Mouse (Mus musculus) thymus, postnatal 0 days (tissue): ENCODE measurements around the gene Vmn1r229. TPM values are rescaled to one million over a fixed set of nuclear protein-coding genes. Genes with fewer than 3 reads are reported as not detected.

ENCODE experiments used
- DNase-seq: peaks from one replicate; pipeline ENCODE4 v3.0.0-alpha.2; 2015; ENCODE audit warnings: low spot score
- polyA plus RNA-seq: library from polyadenylated mRNA; unstranded; fragments of >200 nt; fragmentation: Nextera tagmentation; extraction: Ambion mirVana; gene quantifications from 2 replicates; pipeline ENCODE4 v1.2.1, GENCODE M21; 2015

The Vmn1r229 gene
- polyA plus RNA-seq, result not detected in 2 replicates

- no peak for DNase-seq
These were observed at the start of gene Vmn1r229 for GRCm38 (mm10) chr17:20811255-20811654. Vmn1r229 (plus strand) TSS chr17:20811555.

- DNase-seq, result no peak
These were observed 25.3 kb upstream of the Vmn1r229 start, which contains the start of gene Vmn1r228 for GRCm38 (mm10) chr17:20786057-20786456. Vmn1r228 (minus strand) TSS chr17:20786157.

- DNase-seq, result no peak
These were observed 28.8 kb downstream of the Vmn1r229 start, which contains the start of gene Vmn1r230 for GRCm38 (mm10) chr17:20840144-20840543. Vmn1r230 (plus strand) TSS chr17:20840444.

Other genes with a start within 250 kb of the Vmn1r229 start
- not detected in 2 replicates for gene Vmn2r109, start 246.8 kb upstream of the Vmn1r229 start, polyA plus RNA-seq
- 0.03 and 0.04 TPM in 2 replicates for gene Vmn2r110, start 215.1 kb upstream of the Vmn1r229 start, polyA plus RNA-seq
- not detected in 2 replicates for gene Fpr-rs3, start 186.7 kb upstream of the Vmn1r229 start, polyA plus RNA-seq
- gene Vmn1r226, start 128.7 kb upstream of the Vmn1r229 start, polyA plus RNA-seq, result not detected in 2 replicates
- gene Vmn1r227, start 81.7 kb upstream of the Vmn1r229 start, polyA plus RNA-seq, result not detected in 2 replicates
- gene Vmn1r228, start 25.4 kb upstream of the Vmn1r229 start, polyA plus RNA-seq, result not detected in 2 replicates
- gene Vmn1r230, start 28.9 kb downstream of the Vmn1r229 start, polyA plus RNA-seq, result not detected in 2 replicates
- gene Vmn1r231, start 93.5 kb downstream of the Vmn1r229 start, polyA plus RNA-seq, result not detected in 2 replicates
- gene Vmn1r232, start 108.2 kb downstream of the Vmn1r229 start, polyA plus RNA-seq, result not detected in 2 replicates
- gene Ppp2r1a, start 133.8 kb downstream of the Vmn1r229 start, polyA plus RNA-seq, result 224 and 228 TPM in 2 replicates
- not detected in 2 replicates for gene Vmn1r233, start 184.9 kb downstream of the Vmn1r229 start, polyA plus RNA-seq
- 13.0 and 14.1 TPM in 2 replicates for gene Zfp160, start 197.3 kb downstream of the Vmn1r229 start, polyA plus RNA-seq